Mouse (Mus musculus) CH12.LX (cell line): ENCODE measurements around the gene Tiam1. TPM values are rescaled to one million over a fixed set of nuclear protein-coding genes. Genes with fewer than 3 reads are reported as not detected.

Experiments used
- DNase-seq: peaks from one replicate; pipeline ENCODE4 v3.0.0-alpha.2; 2013; ENCODE audit errors: extremely low read depth
- H3K27ac ChIP-seq: 2 replicates; pipeline ENCODE4 v1.5.1; 2012; ENCODE audit warnings: low read depth, mild to moderate bottlenecking, control low read depth, moderate library complexity; ENCODE audit not compliant: insufficient read depth
- H3K27me3 ChIP-seq: replicated peaks from 2 replicates; pipeline ENCODE3; 2012; ENCODE audit warnings: inconsistent platforms
- H3K36me3 ChIP-seq, 2 experiments: replicated peaks in 1 of 2; 2 replicates each; pipeline versions ENCODE3 to v1.6.1; 2012; ENCODE audit warnings: inconsistent platforms in 1 of 2, low read length in 1 of 2, mild to moderate bottlenecking in 1 of 2, mixed read lengths in 1 of 2, moderate library complexity in 1 of 2; ENCODE audit not compliant: control insufficient read depth in 1 of 2, insufficient read depth in 1 of 2
- H3K4me1 ChIP-seq, 2 experiments: 2 replicates each; pipeline ENCODE4 v1.6.1; 2012; ENCODE audit warnings: inconsistent platforms in 1 of 2, moderate library complexity in 1 of 2; ENCODE audit not compliant: insufficient read depth in 2 of 2, control insufficient read depth in 1 of 2
- H3K4me2 ChIP-seq: 2 replicates; pipeline ENCODE4 v1.6.1; 2012; ENCODE audit warnings: low read depth, mild to moderate bottlenecking, control low read depth; ENCODE audit not compliant: poor library complexity, insufficient read depth, severe bottlenecking
- H3K4me3 ChIP-seq, 3 experiments: fragments of 150-350 bp in 1 of 3; sonication (generic) in 1 of 3; replicated peaks in 1 of 3; 2 replicates each; pipeline versions ENCODE3 to v1.5.1; 2011 to 2012; ENCODE audit warnings: low read depth in 2 of 3, low read length in 2 of 3, mild to moderate bottlenecking in 2 of 3, moderate library complexity in 2 of 3, control low read depth in 1 of 3, improper control_type of control experiment in 1 of 3, inconsistent platforms in 1 of 3, mixed read lengths in 1 of 3; ENCODE audit not compliant: poor library complexity in 1 of 3
- H3K79me2 ChIP-seq: replicated peaks from 2 replicates; pipeline ENCODE4 v1.6.1; 2012; ENCODE audit warnings: mild to moderate bottlenecking, moderate library complexity; ENCODE audit not compliant: control insufficient read depth, poor library complexity, insufficient read depth, severe bottlenecking; ENCODE audit errors: extremely low read depth
- H3K9ac ChIP-seq: 2 replicates; pipeline ENCODE4 v1.6.1; 2012; ENCODE audit warnings: low read depth, mild to moderate bottlenecking, control low read depth, moderate library complexity; ENCODE audit not compliant: insufficient read depth
- H3K9me3 ChIP-seq: replicated peaks from 2 replicates; pipeline ENCODE3; 2012; ENCODE audit warnings: low read length, inconsistent platforms, mixed read lengths
- CHD2 ChIP-seq: IDR thresholded peaks from 2 replicates; pipeline ENCODE4 v1.6.1; 2011; ENCODE audit warnings: low read length, improper control_type of control experiment
- CTCF ChIP-seq, 2 experiments: IDR thresholded peaks in 1 of 2; conservative IDR thresholded peaks in 1 of 2; 2 replicates each; pipeline ENCODE4 v1.5.1; 2011 to 2012; ENCODE audit warnings: low read depth in 2 of 2, low read length in 2 of 2, improper control_type of control experiment in 1 of 2, inconsistent platforms in 1 of 2, mild to moderate bottlenecking in 1 of 2, moderate library complexity in 1 of 2
- IRF4 ChIP-seq: IDR thresholded peaks from 2 replicates; pipeline ENCODE4 v1.6.1; 2014; ENCODE audit warnings: low read depth, mild to moderate bottlenecking, inconsistent platforms, low read length, improper control_type of control experiment
- JUN ChIP-seq: IDR thresholded peaks from 2 replicates; pipeline ENCODE4 v1.6.1; 2011; ENCODE audit warnings: low read depth, mild to moderate bottlenecking, low read length, improper control_type of control experiment, moderate library complexity; ENCODE audit not compliant: insufficient read depth
- JUND ChIP-seq: conservative IDR thresholded peaks from 2 replicates; pipeline ENCODE4 v1.6.1; 2011; ENCODE audit warnings: low read depth, low read length, improper control_type of control experiment
- MAFK ChIP-seq: IDR thresholded peaks from 2 replicates; pipeline ENCODE4 v1.6.1; 2011; ENCODE audit warnings: low read length, improper control_type of control experiment; ENCODE audit not compliant: insufficient replicate concordance
- MAZ ChIP-seq: IDR thresholded peaks from 2 replicates; pipeline ENCODE4 v1.6.1; 2012; ENCODE audit warnings: low read depth, mild to moderate bottlenecking, inconsistent platforms, low read length, improper control_type of control experiment, moderate library complexity
- MEF2A ChIP-seq: IDR thresholded peaks from 2 replicates; pipeline ENCODE4 v1.6.1; 2014; ENCODE audit warnings: low read depth, mild to moderate bottlenecking, inconsistent platforms, low read length, improper control_type of control experiment, borderline replicate concordance
- MXI1 ChIP-seq: IDR thresholded peaks from 2 replicates; pipeline ENCODE4 v1.6.1; 2011; ENCODE audit warnings: mild to moderate bottlenecking, low read depth, low read length, improper control_type of control experiment
- MYC ChIP-seq: IDR thresholded peaks from 2 replicates; pipeline ENCODE4 v1.6.1; 2011; ENCODE audit warnings: low read depth, mild to moderate bottlenecking, improper control_type of control experiment, low read length
- NELFE ChIP-seq: IDR thresholded peaks from 2 replicates; pipeline ENCODE4 v1.6.1; 2011; ENCODE audit warnings: low read depth, low read length, improper control_type of control experiment
- NRF1 ChIP-seq: IDR thresholded peaks from 2 replicates; pipeline ENCODE4 v1.6.1; 2014; ENCODE audit warnings: low read depth, mild to moderate bottlenecking, inconsistent platforms, low read length, improper control_type of control experiment, moderate library complexity
- PAX5 ChIP-seq: IDR thresholded peaks from 2 replicates; pipeline ENCODE4 v1.6.1; 2012; ENCODE audit warnings: low read length, inconsistent platforms, mixed read lengths
- RCOR1 ChIP-seq: conservative IDR thresholded peaks from 2 replicates; pipeline ENCODE4 v1.6.1; 2012; ENCODE audit warnings: low read depth, mild to moderate bottlenecking, inconsistent platforms, low read length, improper control_type of control experiment
- SIN3A ChIP-seq: IDR thresholded peaks from 2 replicates; pipeline ENCODE4 v1.6.1; 2012; ENCODE audit warnings: low read length, improper control_type of control experiment, inconsistent platforms
- ZMIZ1 ChIP-seq: IDR thresholded peaks from 2 replicates; pipeline ENCODE4 v1.6.1; 2012; ENCODE audit warnings: low read depth, mild to moderate bottlenecking, inconsistent platforms, low read length, improper control_type of control experiment
- ZNF384 ChIP-seq: IDR thresholded peaks from 2 replicates; pipeline ENCODE4 v1.6.1; 2012; ENCODE audit warnings: low read depth, low read length, improper control_type of control experiment, inconsistent platforms
- dilution Hi-C: fragments of 300-500 bp; cut with MboI; formaldehyde crosslinking; loops from 2 replicates; pipeline ENCODE4 v1.14.3; 2020; ENCODE audit warnings: low sequenced_read_pairs; ENCODE audit not compliant: extremely low pct_unique_long_range_greater_than_20kb, extremely low pct_ligation_motif_present
- in situ Hi-C: fragments of 300-500 bp; cut with MboI; formaldehyde crosslinking; loops from 3 replicates; pipeline ENCODE4 v1.14.3; 2019; ENCODE audit warnings: low sequenced_read_pairs, low pct_ligation_motif_present, low pct_unique_long_range_greater_than_20kb, mixed read lengths
- polyA plus RNA-seq: library from polyadenylated mRNA; unstranded; fragments of >175 nt; gene quantifications from 2 replicates; pipeline ENCODE4 v1.2.1, GENCODE M21; 2012; ENCODE audit warnings: low read depth; ENCODE audit not compliant: insufficient read length
- total RNA-seq, 2 experiments: library from RNA; depleted of rRNA; stranded (reverse); fragments of 300-350 nt in 1 of 2; fragments of >200 nt in 1 of 2; gene quantifications; 2 replicates each; pipeline ENCODE4 v1.2.3; 2012 to 2014

The Tiam1 gene
- total and polyA plus RNA-seq, 3 experiments = 0.03 to 0.40 (median 0.04) TPM

DNA sequence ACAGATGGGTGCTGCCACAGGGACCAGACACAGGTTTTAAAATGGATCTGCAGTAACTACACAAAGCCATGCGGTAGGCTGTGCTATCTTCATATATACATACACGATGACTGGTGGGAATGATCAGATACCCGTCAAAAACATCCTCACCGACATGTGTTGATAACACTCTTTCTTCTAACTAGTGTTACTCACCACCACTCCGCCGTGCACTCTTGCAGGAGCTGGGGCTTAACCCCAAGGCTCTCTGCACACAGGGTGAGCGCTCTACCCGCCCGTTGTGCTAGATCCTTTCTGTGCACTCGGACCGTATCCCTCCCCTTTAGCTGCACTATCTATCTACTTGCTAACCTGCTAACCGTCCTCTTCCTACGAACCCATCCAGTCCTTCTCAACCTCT, 335.4 kb downstream of the Tiam1 start:
- no peak overlapping the region for H3K4me2 ChIP-seq
- dilution Hi-C loops (no loop called here), in situ Hi-C loops (no loop called here)
- H3K9me3 ChIP-seq = peaks cover 56% of the 10 kb centered on the region
- no peaks in the 10 kb centered on the region for H3K4me1 ChIP-seq
- no peak overlapping the region for H3K27ac ChIP-seq
- no peaks in the 10 kb centered on the region for H3K79me2 ChIP-seq
- no peaks in the 10 kb centered on the region for H3K36me3 ChIP-seq
- H3K27me3 ChIP-seq = no peaks in the 10 kb centered on the region
- TF ChIP-seq MAZ = no peak
- no peak for TF ChIP-seq MEF2A
- TF ChIP-seq JUN = no peak
- TF ChIP-seq MYC = no peak
- TF ChIP-seq PAX5 = no peak
- no peak for TF ChIP-seq ZMIZ1
- no peak for TF ChIP-seq NRF1
- no peak for TF ChIP-seq JUND
- no peak for TF ChIP-seq MAFK
- no peak for TF ChIP-seq CHD2
- no peak overlapping the region for H3K9ac ChIP-seq
- no peak for DNase-seq
- H3K4me3 ChIP-seq = no peak overlapping the region

DNA sequence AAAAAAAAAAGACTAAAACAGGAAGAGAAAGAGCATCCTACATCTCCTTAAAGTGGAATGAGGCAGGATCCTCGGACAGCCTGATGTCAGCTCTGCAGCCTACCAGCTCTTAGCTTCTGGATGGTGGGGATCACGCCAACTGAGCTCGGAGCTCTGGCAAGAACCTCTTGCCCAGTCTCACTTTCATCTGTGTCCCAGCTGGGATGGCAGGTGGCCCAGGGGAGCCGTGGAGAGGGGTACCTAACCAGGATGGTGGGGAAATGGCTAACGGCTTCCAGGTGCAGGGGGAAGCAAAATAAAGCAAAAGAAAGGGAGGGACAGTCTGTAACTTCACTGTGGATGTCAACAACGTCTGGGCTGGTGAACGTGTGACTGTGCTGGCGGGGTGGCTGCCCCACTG, 337.6 kb downstream of the Tiam1 start:
- dilution Hi-C loops = no loop called here
- Histone ChIP-seq H3K4me1 (no peaks in the 10 kb centered on the region), H3K36me3 (no peaks in the 10 kb centered on the region)

GRCm38 (mm10) chr16:89805210-89805609, 338.4 kb downstream of the Tiam1 start:
- no peaks in the 10 kb centered on the region for H3K27me3 ChIP-seq
- no peak overlapping the region for H3K4me2 ChIP-seq
- H3K4me3 ChIP-seq = no peak overlapping the region
- dilution Hi-C loops = no loop called here
- peaks cover 42% of the 10 kb centered on the region for H3K9me3 ChIP-seq
- no peaks in the 10 kb centered on the region for H3K4me1 ChIP-seq
- no peak for TF ChIP-seq MXI1
- no peak for TF ChIP-seq NELFE
- no peak for TF ChIP-seq IRF4
- H3K9ac ChIP-seq = no peak overlapping the region
- in situ Hi-C loops = no loop called here
- H3K79me2 ChIP-seq = no peaks in the 10 kb centered on the region
- DNase-seq = no peak
- no peaks in the 10 kb centered on the region for H3K36me3 ChIP-seq
- H3K27ac ChIP-seq = no peak overlapping the region

More for the DNA sequence above, 337.6 kb downstream of the Tiam1 start:
- Histone ChIP-seq H3K9me3 (peaks cover 46% of the 10 kb centered on the region), H3K4me3 (no peak overlapping the region), H3K79me2 (no peaks in the 10 kb centered on the region), H3K9ac (no peak overlapping the region), H3K4me2 (no peak overlapping the region)
- in situ Hi-C loops = no loop called here
- TF ChIP-seq ZMIZ1 = no peak
- TF ChIP-seq RCOR1 = no peak
- no peak for TF ChIP-seq SIN3A
- TF ChIP-seq PAX5 = no peak
- no peak for TF ChIP-seq ZNF384
- no peak for TF ChIP-seq CTCF (conservative IDR thresholded peaks at IDR 0.05 in 1 of 2, IDR thresholded peaks at IDR 0.05 in 1 of 2; ENCODE audit: low read depth in 2 of 2, low read length in 2 of 2)
- TF ChIP-seq, all 38 proteins: peak for 0
- no peak overlapping the region for H3K27ac ChIP-seq
- no peaks in the 10 kb centered on the region for H3K27me3 ChIP-seq
- DNase-seq = no peak
